Mouse (Mus musculus): ENCODE measurements around the gene Mettl5. TPM values are rescaled to one million over a fixed set of nuclear protein-coding genes. Genes with fewer than 3 reads are reported as not detected.
"Not testable (repeated sequence)": the region's sequence is repeated elsewhere in the genome, so short reads cannot be mapped to it uniquely, and the experiment has no call there.

Mettl5 gene
- polyA plus RNA-seq (2015; fragmentation: Nextera tagmentation; extraction: Ambion mirVana): 31.1 and 34.8 TPM in 2 replicates

DNA sequence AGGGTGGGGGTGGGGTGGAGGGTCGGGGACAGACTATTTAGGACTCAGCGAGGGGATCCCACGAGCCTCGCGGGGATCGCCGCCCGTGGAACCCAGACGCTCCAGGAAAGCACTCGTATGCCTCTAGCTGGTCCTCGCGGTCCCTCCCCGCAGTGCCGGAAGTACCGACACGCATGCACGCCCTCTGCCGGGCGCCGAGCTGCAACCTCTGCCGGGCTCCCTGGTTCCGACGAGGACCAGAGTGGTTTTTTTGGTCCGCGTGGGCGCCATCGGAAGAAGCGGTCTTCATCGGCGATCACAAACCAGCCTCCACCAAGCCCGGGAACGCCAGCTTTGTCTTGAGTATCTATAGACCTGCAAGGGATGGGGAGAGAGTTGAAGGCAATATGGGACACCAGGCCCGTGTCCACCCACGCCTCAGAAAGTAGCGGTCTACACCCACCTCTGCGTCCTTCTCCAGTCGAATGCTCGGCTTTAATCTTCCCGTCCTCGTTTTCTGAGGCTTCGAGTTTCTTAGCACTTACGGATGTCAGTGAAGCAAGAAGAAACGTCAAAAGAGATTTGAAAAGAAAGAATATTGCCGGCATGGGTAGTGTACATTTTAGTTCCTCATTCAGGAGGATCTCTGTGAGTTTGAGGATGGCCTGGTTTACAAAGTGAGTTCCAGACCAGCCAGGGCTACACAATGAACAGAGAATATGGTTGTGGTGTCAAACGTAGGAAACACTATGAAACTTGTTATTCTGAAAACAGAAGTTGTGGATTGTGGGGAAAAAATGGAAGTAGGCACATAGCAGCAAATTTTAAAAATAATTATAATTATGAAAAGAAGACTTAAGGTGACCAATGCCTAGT is at the start of gene Mettl5:
Gene Mettl5, minus strand, starts transcription at position 165 of the 855 bp plus-strand sequence.
- peaks cover 6% of the 10 kb centered on the region; the same call in 1 of the 2 replicates for H3K4me1 ChIP-seq (ENCODE audit: control insufficient read depth, insufficient read depth, low read depth, low read length)
- H3K9ac ChIP-seq (ENCODE audit: low read depth, low read length): peak within 1 kb of the TSS; percentile 81
- H3K36me3 ChIP-seq (ENCODE audit: control insufficient read depth, insufficient read depth, low read length): no peaks in the 10 kb centered on the region
- H3K9me3 ChIP-seq (ENCODE audit: control insufficient read depth, low read length): no peaks in the 10 kb centered on the region
- no peaks in the 10 kb centered on the region for H3K27me3 ChIP-seq (replicated peaks; ENCODE audit: control insufficient read depth, insufficient read depth, low read length)
- peak within 1 kb of the TSS; percentile 66 for H3K4me3 ChIP-seq (ENCODE audit: low read length)
- WGBS: 1% methylated on average over 45 of the region's 45 CpGs
- H3K27ac ChIP-seq (ENCODE audit: low read depth, low read length): peak within 1 kb of the TSS; percentile 68
- peak; percentile 97 for ATAC-seq
- peak within 1 kb of the TSS; percentile 82 for H3K4me2 ChIP-seq (ENCODE audit: low read length)

- no peak overlapping the region for H3K4me2 ChIP-seq (ENCODE audit: low read length)
- no peaks in the 10 kb centered on the region for H3K27me3 ChIP-seq (replicated peaks; ENCODE audit: control insufficient read depth, insufficient read depth, low read length)
- WGBS: 81% methylated on average over 3 of the region's 3 CpGs
- no peak overlapping the region for H3K27ac ChIP-seq (ENCODE audit: low read depth, low read length)
- peaks cover 3% of the 10 kb centered on the region; the same call in 1 of the 2 replicates for H3K36me3 ChIP-seq (ENCODE audit: control insufficient read depth, insufficient read depth, low read length)
- ATAC-seq: no peak; the same call in 1 of the 2 replicates
- no peaks in the 10 kb centered on the region for H3K4me1 ChIP-seq (ENCODE audit: control insufficient read depth, insufficient read depth, low read depth, low read length)
- H3K9me3 ChIP-seq (ENCODE audit: control insufficient read depth, low read length): no peaks in the 10 kb centered on the region
- no peak overlapping the region for H3K9ac ChIP-seq (ENCODE audit: low read depth, low read length)
- H3K4me3 ChIP-seq (ENCODE audit: low read length): no peak overlapping the region
These were observed 39.5 kb upstream of the Mettl5 start for GRCm38 (mm10) chr2:69924943-69925342.

GRCm38 (mm10) chr2:69917301-69917700 is 31.9 kb upstream of the Mettl5 start:
- ATAC-seq: no peak
- no peak overlapping the region for H3K27ac ChIP-seq (ENCODE audit: low read depth, low read length)
- no peak overlapping the region for H3K9ac ChIP-seq (ENCODE audit: low read depth, low read length)
- H3K27me3 ChIP-seq (replicated peaks; ENCODE audit: control insufficient read depth, insufficient read depth, low read length): no peaks in the 10 kb centered on the region
- no peaks in the 10 kb centered on the region for H3K9me3 ChIP-seq (ENCODE audit: control insufficient read depth, low read length)
- H3K4me1 ChIP-seq (ENCODE audit: control insufficient read depth, insufficient read depth, low read depth, low read length): no peaks in the 10 kb centered on the region
- H3K4me3 ChIP-seq (ENCODE audit: low read length): no peak overlapping the region
- WGBS: 89% methylated on average over 3 of the region's 3 CpGs
- peaks cover 14% of the 10 kb centered on the region; the same call in 1 of the 2 replicates for H3K36me3 ChIP-seq (ENCODE audit: control insufficient read depth, insufficient read depth, low read length)
- no peak overlapping the region for H3K4me2 ChIP-seq (ENCODE audit: low read length)

GRCm38 (mm10) chr2:69912801-69913200 is 27.4 kb upstream of the Mettl5 start:
- no peaks in the 10 kb centered on the region for H3K27me3 ChIP-seq (replicated peaks; ENCODE audit: control insufficient read depth, insufficient read depth, low read length)
- H3K36me3 ChIP-seq (ENCODE audit: control insufficient read depth, insufficient read depth, low read length): peaks cover 7% of the 10 kb centered on the region
- WGBS: 45% methylated on average over 2 of the region's 2 CpGs
- H3K9ac ChIP-seq (ENCODE audit: low read depth, low read length): no peak overlapping the region
- no peak overlapping the region for H3K4me2 ChIP-seq (ENCODE audit: low read length)
- no peaks in the 10 kb centered on the region for H3K9me3 ChIP-seq (ENCODE audit: control insufficient read depth, low read length)
- no peak overlapping the region for H3K4me3 ChIP-seq (ENCODE audit: low read length)
- no peaks in the 10 kb centered on the region for H3K4me1 ChIP-seq (ENCODE audit: control insufficient read depth, insufficient read depth, low read depth, low read length)
- H3K27ac ChIP-seq (ENCODE audit: low read depth, low read length): no peak overlapping the region
- ATAC-seq: no peak

- not testable (repeated sequence) for H3K27ac ChIP-seq (ENCODE audit: low read depth, low read length); H3K4me1 ChIP-seq (ENCODE audit: control insufficient read depth, insufficient read depth, low read depth, low read length); H3K4me3 ChIP-seq (ENCODE audit: low read length); H3K9me3 ChIP-seq (ENCODE audit: control insufficient read depth, low read length); H3K36me3 ChIP-seq (ENCODE audit: control insufficient read depth, insufficient read depth, low read length); ATAC-seq; H3K9ac ChIP-seq (ENCODE audit: low read depth, low read length); H3K27me3 ChIP-seq (replicated peaks; ENCODE audit: control insufficient read depth, insufficient read depth, low read length); H3K4me2 ChIP-seq (ENCODE audit: low read length)
- 85% methylated on average over 4 of the region's 4 CpGs for WGBS
These were observed 22.0 kb upstream of the Mettl5 start for GRCm38 (mm10) chr2:69907394-69907793.

DNA sequence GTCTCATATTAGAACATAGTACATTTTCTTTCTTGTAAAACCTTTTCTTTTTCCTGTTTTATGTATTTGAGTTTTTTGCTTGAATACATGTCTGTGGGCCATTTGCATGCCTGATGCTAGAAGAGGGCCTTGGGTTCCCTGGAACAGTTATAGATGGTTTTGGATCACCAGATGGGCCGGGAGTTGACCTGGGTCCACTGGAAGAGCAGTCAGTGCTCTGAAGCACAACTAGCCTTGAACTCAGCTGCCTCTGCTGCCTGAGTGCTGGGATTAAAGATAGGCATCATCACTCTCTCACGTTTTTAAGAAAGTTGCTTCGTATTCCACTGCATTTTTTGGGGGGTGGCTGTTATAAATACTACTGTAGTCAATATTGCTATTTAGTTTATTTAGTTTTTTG is 18.1 kb upstream of the Mettl5 start:
- Histone ChIP-seq H3K27me3 (replicated peaks; ENCODE audit: control insufficient read depth, insufficient read depth, low read length) (no peaks in the 10 kb centered on the region), H3K9me3 (ENCODE audit: control insufficient read depth, low read length) (no peaks in the 10 kb centered on the region), H3K27ac (ENCODE audit: low read depth, low read length) (no peak overlapping the region), H3K36me3 (ENCODE audit: control insufficient read depth, insufficient read depth, low read length) (peaks cover 2% of the 10 kb centered on the region), H3K4me1 (ENCODE audit: control insufficient read depth, insufficient read depth, low read depth, low read length) (peaks cover 15% of the 10 kb centered on the region), H3K4me2 (ENCODE audit: low read length) (no peak overlapping the region), H3K4me3 (ENCODE audit: low read length) (no peak overlapping the region), H3K9ac (ENCODE audit: low read depth, low read length) (no peak overlapping the region)
- no peak for ATAC-seq
- WGBS: 96% methylated on average over 3 of the region's 3 CpGs

GRCm38 (mm10) chr2:69897618-69898575 is 12.5 kb upstream of the Mettl5 start:
- Histone ChIP-seq H3K9me3 (ENCODE audit: control insufficient read depth, low read length) (no peaks in the 10 kb centered on the region), H3K27me3 (replicated peaks; ENCODE audit: control insufficient read depth, insufficient read depth, low read length) (no peaks in the 10 kb centered on the region), H3K4me2 (ENCODE audit: low read length) (peak overlapping the region; percentile 62), H3K36me3 (ENCODE audit: control insufficient read depth, insufficient read depth, low read length) (no peaks in the 10 kb centered on the region; the same call in 1 of the 2 replicates), H3K4me1 (ENCODE audit: control insufficient read depth, insufficient read depth, low read depth, low read length) (peaks cover 17% of the 10 kb centered on the region), H3K27ac (ENCODE audit: low read depth, low read length) (peak overlapping the region; percentile 93), H3K9ac (ENCODE audit: low read depth, low read length) (peak overlapping the region; percentile 100), H3K4me3 (ENCODE audit: low read length) (peak overlapping the region; percentile 99)
- WGBS: under 1% methylated on average over 55 of the region's 55 CpGs
- ATAC-seq: peak; percentile 57

DNA sequence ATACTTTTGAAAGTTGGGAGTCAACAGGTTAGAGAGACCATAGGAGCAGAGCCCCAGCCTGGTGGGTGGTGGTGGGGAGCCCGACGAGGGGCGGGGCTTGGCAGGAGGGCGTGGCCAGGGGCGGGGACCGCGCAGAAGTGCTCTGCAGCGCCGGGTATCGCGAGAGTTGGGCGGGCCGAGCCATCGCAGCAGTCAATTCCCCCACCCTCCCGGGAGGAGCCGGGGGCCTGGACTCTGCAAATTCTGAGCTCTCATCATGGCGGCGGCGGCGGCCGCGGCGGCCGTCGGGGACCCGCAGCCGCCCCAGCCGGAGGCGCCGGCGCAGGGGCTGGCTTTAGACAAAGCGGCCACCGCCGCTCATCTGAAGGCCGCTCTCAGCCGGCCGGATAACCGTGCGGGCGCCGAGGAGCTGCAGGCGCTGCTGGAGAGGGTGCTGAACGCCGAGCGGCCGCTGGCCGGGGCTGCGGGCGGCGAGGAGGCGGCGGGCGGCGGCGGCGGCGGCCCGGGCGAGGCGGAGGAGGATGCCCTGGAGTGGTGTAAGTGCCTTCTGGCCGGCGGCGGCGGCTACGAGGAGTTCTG is 11.7 kb upstream of the Mettl5 start, which contains the start of gene Ubr3:
Gene Ubr3, plus strand, starts transcription at position 208 of the 579 bp plus-strand sequence.
- peak within 1 kb of the TSS; percentile 62 for H3K4me2 ChIP-seq (ENCODE audit: low read length)
- no peaks in the 10 kb centered on the region for H3K9me3 ChIP-seq (ENCODE audit: control insufficient read depth, low read length)
- H3K9ac ChIP-seq (ENCODE audit: low read depth, low read length): peak within 1 kb of the TSS; percentile 100
- no peaks in the 10 kb centered on the region; the same call in 1 of the 2 replicates for H3K36me3 ChIP-seq (ENCODE audit: control insufficient read depth, insufficient read depth, low read length)
- peak within 1 kb of the TSS; percentile 93 for H3K27ac ChIP-seq (ENCODE audit: low read depth, low read length)
- WGBS: 0% methylated on average over 44 of the region's 65 CpGs
- peak; percentile 99 for ATAC-seq
- peaks cover 17% of the 10 kb centered on the region for H3K4me1 ChIP-seq (ENCODE audit: control insufficient read depth, insufficient read depth, low read depth, low read length)
- H3K27me3 ChIP-seq (replicated peaks; ENCODE audit: control insufficient read depth, insufficient read depth, low read length): no peaks in the 10 kb centered on the region
- H3K4me3 ChIP-seq (ENCODE audit: low read length): peak within 1 kb of the TSS; percentile 99
